Mouse (Mus musculus) brain, embryonic 14.5 days (tissue): ENCODE measurements around the gene Pim1.

Experiments used
- CTCF ChIP-seq: fragments of 200-500 bp; IDR thresholded peaks from 2 replicates; pipeline ENCODE4 v1.5.1; 2012; ENCODE audit warnings: inconsistent platforms, mild to moderate bottlenecking, moderate library complexity, borderline replicate concordance; ENCODE audit not compliant: insufficient read depth, insufficient read length; ENCODE audit errors: extremely low read depth
- POLR2A ChIP-seq: fragments of 200-500 bp; IDR thresholded peaks from 2 replicates; pipeline ENCODE4 v1.6.1; 2012; ENCODE audit warnings: mild to moderate bottlenecking, inconsistent platforms, borderline replicate concordance; ENCODE audit not compliant: poor library complexity, insufficient read depth, insufficient read length, severe bottlenecking; ENCODE audit errors: extremely low read depth

- TF ChIP-seq CTCF: no peak
- TF ChIP-seq POLR2A: no peak
These were observed 35.0 kb upstream of the Pim1 start for GRCm38 (mm10) chr17:29455411-29456120.
